Mouse (Mus musculus) stomach, embryonic 14.5 days (tissue): ENCODE data around the gene Narfl. TPM values are rescaled to one million over a fixed set of nuclear protein-coding genes. Genes with fewer than 3 reads are reported as not detected.
"Not testable (repeated sequence)": the region's sequence is repeated elsewhere in the genome, so short reads cannot be mapped to it uniquely, and the experiment has no call there.

Source experiments
- ATAC-seq: fragments of 200-750 bp; cut with Nextera tagmentation; 2 replicates; pipeline ENCODE4 v1.8.0; 2017; ENCODE audit warnings: low read depth, moderate TSS enrichment; ENCODE audit not compliant: insufficient number of reproducible peaks, insufficient read depth, low FRiP score
- H3K27ac ChIP-seq: fragments of 300-500 bp; sonication (generic); 2 replicates; pipeline ENCODE4 v1.5.1; 2014; ENCODE audit warnings: mild to moderate bottlenecking, low read length, moderate library complexity, mixed read lengths
- H3K27me3 ChIP-seq: fragments of 300-500 bp; sonication (generic); 2 replicates; pipeline ENCODE4 v1.6.1; 2014; ENCODE audit warnings: low read length, control low read depth, mixed read lengths; ENCODE audit not compliant: control insufficient read depth, insufficient read depth
- H3K36me3 ChIP-seq: fragments of 300-500 bp; sonication (generic); 2 replicates; pipeline ENCODE4 v1.6.1; 2014; ENCODE audit warnings: mild to moderate bottlenecking, control low read depth, low read length, moderate library complexity, mixed read lengths; ENCODE audit not compliant: control insufficient read depth, insufficient read depth
- H3K4me1 ChIP-seq: fragments of 300-500 bp; sonication (generic); 2 replicates; pipeline ENCODE4 v1.6.1; 2014; ENCODE audit warnings: low read length, control low read depth, mixed read lengths; ENCODE audit not compliant: control insufficient read depth, insufficient read depth
- H3K4me2 ChIP-seq: fragments of 300-500 bp; sonication (generic); replicated peaks from 2 replicates; pipeline ENCODE4 v1.6.1; 2014; ENCODE audit warnings: low read depth, low read length, control low read depth
- H3K4me3 ChIP-seq: fragments of 300-500 bp; sonication (generic); 2 replicates; pipeline ENCODE4 v1.5.1; 2014; ENCODE audit warnings: low read depth, low read length, control low read depth
- H3K9ac ChIP-seq: fragments of 300-500 bp; sonication (generic); replicated peaks from 2 replicates; pipeline ENCODE4 v1.6.1; 2014; ENCODE audit warnings: low read depth, mild to moderate bottlenecking, control low read depth, low read length, moderate library complexity, mixed read lengths
- H3K9me3 ChIP-seq: fragments of 300-500 bp; sonication (generic); 2 replicates; pipeline ENCODE4 v1.6.1; 2016; ENCODE audit warnings: low read depth, low read length, control low read depth; ENCODE audit not compliant: control insufficient read depth
- WGBS: fragments of 180-500 bp; shearing (Covaris S2); extraction: QIAGEN DNeasy Blood & Tissue Kit; methylation state at CpG from one replicate; pipeline ENCODE4 v1.1.7; 2014; 5-methylcytosine and 5-hydroxymethylcytosine counted together
- polyA plus RNA-seq: library from polyadenylated mRNA; unstranded; fragments of >200 nt; fragmentation: Nextera tagmentation; extraction: Ambion mirVana; gene quantifications from 2 replicates; pipeline ENCODE4 v1.2.1, GENCODE M21; 2014

Narfl gene
- polyA plus RNA-seq, 1 experiment from 2014 or later: 26.0 TPM

DNA sequence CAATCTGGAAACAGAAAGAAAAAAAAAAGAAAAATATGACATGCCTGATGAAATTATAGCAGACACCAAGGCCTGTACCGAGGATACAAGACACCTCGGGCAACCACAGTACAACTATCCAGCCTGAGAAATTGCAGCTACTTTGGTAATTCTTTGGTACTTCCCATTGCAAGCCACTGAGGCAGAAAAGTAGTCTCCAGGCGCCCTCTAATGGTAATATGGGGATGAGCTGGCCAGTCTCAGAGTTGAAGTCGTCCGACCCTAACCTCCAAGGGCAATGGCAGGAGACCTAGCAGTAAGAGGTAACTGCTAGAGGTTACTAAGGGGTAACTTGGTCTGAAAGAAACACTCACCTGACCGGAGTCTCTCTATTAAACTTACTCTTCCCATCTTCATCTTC lies 27.5 kb downstream of the Narfl start:
- Histone ChIP-seq H3K9ac (no peak overlapping the region), H3K27ac (no peak overlapping the region), H3K4me3 (no peak overlapping the region), H3K27me3 (no peaks in the 10 kb centered on the region), H3K36me3 (no peaks in the 10 kb centered on the region), H3K4me1 (peaks cover 6% of the 10 kb centered on the region; the same call in 1 of the 2 replicates), H3K4me2 (no peak overlapping the region), H3K9me3 (no peaks in the 10 kb centered on the region)
- no peak for ATAC-seq
- WGBS: 7% methylated on average over 6 of the region's 6 CpGs

- Histone ChIP-seq H3K4me3 (no peak overlapping the region), H3K27ac (no peak overlapping the region), H3K27me3 (no peaks in the 10 kb centered on the region; the same call in 1 of the 2 replicates), H3K4me2 (no peak overlapping the region), H3K4me1 (no peaks in the 10 kb centered on the region), H3K36me3 (no peaks in the 10 kb centered on the region), H3K9me3 (no peaks in the 10 kb centered on the region), H3K9ac (no peak overlapping the region)
- ATAC-seq: peak; percentile 50; the same call in 1 of the 2 replicates
- WGBS: 10% methylated on average over 10 of the region's 10 CpGs
Measured at GRCm38 (mm10) chr17:25802825-25803517, 29.4 kb downstream of the Narfl start.

DNA sequence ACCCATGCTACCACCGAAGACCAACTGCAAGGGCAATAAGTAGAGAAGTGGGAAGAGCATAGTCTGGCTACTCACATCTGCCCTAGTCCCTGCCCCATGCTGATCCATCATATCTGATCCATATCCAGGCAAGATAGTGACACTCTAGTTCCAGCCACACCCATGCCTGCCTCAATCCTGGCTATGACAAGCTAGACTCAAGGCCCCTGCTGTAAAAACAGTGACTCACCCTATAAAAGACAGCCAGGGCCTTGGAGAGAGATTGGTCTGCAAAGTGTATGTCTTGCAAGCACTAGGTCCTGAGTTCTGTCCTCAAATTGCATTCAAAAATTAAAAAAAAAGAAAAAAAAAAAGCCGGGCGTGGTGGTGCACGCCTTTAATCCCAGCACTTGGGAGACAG lies 32.9 kb downstream of the Narfl start:
- H3K9me3 ChIP-seq: no peaks in the 10 kb centered on the region
- H3K36me3 ChIP-seq: no peaks in the 10 kb centered on the region
- H3K27ac ChIP-seq: no peak overlapping the region
- no peak overlapping the region for H3K4me2 ChIP-seq
- H3K9ac ChIP-seq: no peak overlapping the region
- WGBS: 80% methylated on average over 4 of the region's 4 CpGs
- no peak for ATAC-seq
- no peak overlapping the region for H3K4me3 ChIP-seq
- peaks cover 6% of the 10 kb centered on the region; the same call in 1 of the 2 replicates for H3K27me3 ChIP-seq
- no peaks in the 10 kb centered on the region for H3K4me1 ChIP-seq

DNA sequence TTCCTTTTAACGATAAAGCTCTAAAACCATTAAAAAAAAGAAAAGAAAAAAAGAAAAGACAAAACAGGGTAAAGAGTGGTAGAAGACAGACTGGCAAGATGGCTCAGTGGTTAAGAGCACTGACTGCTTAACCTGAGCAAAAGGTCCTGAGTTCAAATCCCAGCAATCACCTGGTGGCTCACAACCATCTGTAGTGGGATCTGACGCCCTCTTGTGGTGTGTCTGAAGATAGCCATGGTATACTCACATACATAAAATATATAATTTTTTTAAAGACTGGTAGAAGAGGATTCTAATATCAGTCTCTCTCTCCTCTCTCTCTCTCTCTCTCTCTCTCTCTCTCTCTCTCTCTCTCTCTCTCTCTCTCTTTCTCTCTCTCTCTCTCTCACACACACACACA lies 33.9 kb downstream of the Narfl start:
- not testable (repeated sequence) for H3K27me3 ChIP-seq, H3K9me3 ChIP-seq, H3K36me3 ChIP-seq, H3K27ac ChIP-seq, H3K4me2 ChIP-seq, H3K4me1 ChIP-seq, H3K9ac ChIP-seq, ATAC-seq, H3K4me3 ChIP-seq
- WGBS: 48% methylated on average over 2 of the region's 2 CpGs

DNA sequence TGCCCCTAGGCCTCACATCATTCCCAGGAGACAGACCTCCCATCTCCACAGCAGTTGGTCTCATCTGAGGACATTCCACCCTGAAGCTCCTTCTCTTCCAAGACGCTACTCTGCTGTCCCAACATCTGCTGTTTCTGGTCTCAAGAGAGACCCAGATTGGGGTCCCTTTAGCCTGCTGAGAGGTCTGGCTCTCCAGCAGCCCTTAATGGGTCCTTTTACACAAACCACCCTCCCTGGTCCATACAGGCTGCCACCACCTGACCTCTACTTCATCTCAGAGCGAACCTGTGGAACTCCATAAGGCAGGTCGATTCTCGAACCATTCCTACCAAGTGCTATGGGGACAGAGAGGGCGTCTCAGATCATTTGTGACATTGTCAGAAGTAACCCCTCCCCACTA lies 34.5 kb downstream of the Narfl start:
- H3K27ac ChIP-seq: no peak overlapping the region
- no peak overlapping the region for H3K9ac ChIP-seq
- WGBS: 39% methylated on average over 5 of the region's 5 CpGs
- no peak for ATAC-seq
- peak overlapping the region; percentile 70; the same call in 1 of the 2 replicates for H3K4me3 ChIP-seq
- no peaks in the 10 kb centered on the region for H3K9me3 ChIP-seq
- peaks cover 6% of the 10 kb centered on the region; the same call in 1 of the 2 replicates for H3K27me3 ChIP-seq
- no peaks in the 10 kb centered on the region for H3K36me3 ChIP-seq
- H3K4me1 ChIP-seq: no peaks in the 10 kb centered on the region
- no peak overlapping the region for H3K4me2 ChIP-seq

DNA sequence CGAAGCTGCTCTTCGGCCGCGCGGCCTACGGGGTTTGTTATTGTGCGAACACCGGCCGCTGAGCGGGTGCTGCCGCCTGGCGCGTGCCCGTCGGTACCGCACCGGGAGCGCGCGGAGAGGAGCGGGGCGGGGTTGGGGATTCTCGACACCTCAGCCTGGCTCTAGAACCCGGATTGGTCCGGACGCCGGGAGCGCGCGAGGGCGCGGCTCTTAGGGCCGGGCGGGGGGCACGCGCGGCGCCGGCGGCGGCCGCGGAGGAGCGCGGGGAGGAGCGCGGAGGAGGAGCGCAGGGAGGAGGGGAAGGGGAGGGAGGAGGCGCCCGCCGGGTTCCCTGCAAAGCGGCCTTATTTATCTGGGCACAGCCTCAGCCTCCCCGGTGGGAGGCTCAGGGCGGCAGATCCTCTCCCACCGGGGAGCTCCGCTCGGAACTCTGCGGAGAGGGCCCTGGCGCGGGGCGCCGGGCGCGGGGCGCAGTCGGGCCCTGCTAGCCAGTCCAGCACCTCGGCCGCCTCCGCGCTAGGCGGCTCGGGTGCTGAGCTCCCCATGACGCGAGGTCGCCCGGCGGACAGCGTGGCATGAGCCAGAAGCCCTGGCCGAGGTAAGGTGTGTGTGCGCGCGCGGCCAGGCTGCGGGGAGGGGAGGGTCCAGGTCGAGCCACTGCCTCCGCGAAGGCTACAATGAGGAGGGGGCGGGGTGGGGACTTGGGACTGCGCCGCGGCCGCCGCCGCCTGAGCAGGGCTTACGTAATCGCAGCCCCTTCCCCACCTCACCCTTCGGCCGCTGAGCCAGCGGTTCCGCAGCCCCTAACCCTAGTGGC lies 35.4 kb downstream of the Narfl start, which contains the start of gene Fbxl16:
Fbxl16 (plus strand) TSS at position 297 of the 817 bp plus-strand sequence.
- H3K4me3 ChIP-seq: peak within 1 kb of the TSS; percentile 70
- H3K4me1 ChIP-seq: no peaks in the 10 kb centered on the region
- peak; percentile 77 for ATAC-seq
- no peaks in the 10 kb centered on the region for H3K36me3 ChIP-seq
- peak within 1 kb of the TSS; percentile 25 for H3K9ac ChIP-seq
- H3K27me3 ChIP-seq: peaks cover 6% of the 10 kb centered on the region; the same call in 1 of the 2 replicates
- H3K4me2 ChIP-seq: peak within 1 kb of the TSS; percentile 98
- WGBS: under 1% methylated on average over 61 of the region's 100 CpGs
- H3K27ac ChIP-seq: peak within 1 kb of the TSS; percentile 66; the same call in 1 of the 2 replicates
- H3K9me3 ChIP-seq: no peaks in the 10 kb centered on the region

DNA sequence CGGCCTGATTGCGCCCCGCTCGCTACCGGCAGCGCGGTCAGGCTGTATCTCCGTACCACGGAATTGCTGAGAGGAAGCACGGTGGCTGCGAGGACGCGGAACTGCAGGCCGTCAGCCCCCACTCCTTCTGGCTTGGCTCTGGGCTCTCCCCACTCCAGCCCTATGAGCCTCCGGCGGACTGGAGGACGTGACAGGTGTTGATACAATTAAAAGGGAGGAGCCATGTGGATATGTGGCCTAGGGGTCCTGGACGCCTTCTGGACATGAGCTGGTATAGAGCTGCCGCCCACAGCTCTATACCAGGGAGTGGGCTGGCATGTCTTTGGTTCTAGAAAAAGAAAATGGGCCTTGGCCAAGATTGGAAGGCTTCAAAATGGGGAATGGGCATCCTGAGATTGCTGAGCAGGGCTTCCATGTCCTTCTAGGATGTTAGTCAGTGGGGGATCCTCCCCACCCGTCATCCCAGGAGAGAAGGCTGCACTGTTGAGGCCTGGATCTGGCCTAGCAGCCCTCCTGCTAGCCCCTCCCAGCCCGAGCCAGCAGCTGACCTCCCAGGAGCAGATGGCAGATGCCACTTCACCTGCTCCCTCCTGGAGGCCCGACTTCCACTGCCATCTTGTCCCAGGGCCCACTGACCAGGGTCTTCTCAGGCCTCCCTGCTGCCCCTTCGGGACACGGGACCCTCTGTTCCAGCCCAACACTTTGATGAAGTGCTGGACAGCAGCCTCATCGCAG lies 36.2 kb downstream of the Narfl start:
- peaks cover 6% of the 10 kb centered on the region; the same call in 1 of the 2 replicates for H3K27me3 ChIP-seq
- H3K9ac ChIP-seq: peak overlapping the region; percentile 23
- H3K27ac ChIP-seq: no peak overlapping the region; the same call in 1 of the 2 replicates
- H3K4me1 ChIP-seq: no peaks in the 10 kb centered on the region
- peak overlapping the region; percentile 98 for H3K4me2 ChIP-seq
- ATAC-seq: no peak
- H3K9me3 ChIP-seq: no peaks in the 10 kb centered on the region
- no peaks in the 10 kb centered on the region for H3K36me3 ChIP-seq
- WGBS: 8% methylated on average over 25 of the region's 25 CpGs
- H3K4me3 ChIP-seq: peak overlapping the region; percentile 70

DNA sequence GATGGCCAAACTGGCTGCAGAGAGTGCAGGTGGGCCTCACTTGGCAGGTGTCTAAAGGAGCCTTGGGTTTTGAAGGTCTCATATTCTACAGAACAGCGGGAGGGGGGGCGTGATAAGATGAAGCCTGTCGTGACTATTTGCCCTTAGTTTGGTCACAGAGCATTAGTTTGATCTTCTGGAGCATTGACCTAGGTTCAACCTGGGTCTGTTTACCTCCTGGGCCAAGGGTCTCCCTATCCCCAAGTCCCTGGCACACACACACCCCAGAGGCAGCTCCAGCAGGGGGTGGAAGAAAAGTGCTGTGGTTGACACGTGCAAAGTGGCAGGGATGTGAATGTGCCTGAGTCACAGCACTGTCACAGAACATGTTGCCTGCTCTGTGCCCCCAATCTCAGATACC lies 37.3 kb downstream of the Narfl start:
- H3K4me1 ChIP-seq: no peaks in the 10 kb centered on the region
- WGBS: 62% methylated on average over 4 of the region's 4 CpGs
- no peak for ATAC-seq
- no peaks in the 10 kb centered on the region for H3K9me3 ChIP-seq
- H3K27me3 ChIP-seq: peaks cover 6% of the 10 kb centered on the region; the same call in 1 of the 2 replicates
- no peak overlapping the region for H3K4me2 ChIP-seq
- H3K9ac ChIP-seq: no peak overlapping the region
- H3K27ac ChIP-seq: no peak overlapping the region
- H3K36me3 ChIP-seq: no peaks in the 10 kb centered on the region
- H3K4me3 ChIP-seq: no peak overlapping the region
